Mouse (Mus musculus): ENCODE results near the gene Ngf.
A peak's percentile ranks its signal among the peaks of the same experiment; 100 is the strongest.

Ngf gene

DNA sequence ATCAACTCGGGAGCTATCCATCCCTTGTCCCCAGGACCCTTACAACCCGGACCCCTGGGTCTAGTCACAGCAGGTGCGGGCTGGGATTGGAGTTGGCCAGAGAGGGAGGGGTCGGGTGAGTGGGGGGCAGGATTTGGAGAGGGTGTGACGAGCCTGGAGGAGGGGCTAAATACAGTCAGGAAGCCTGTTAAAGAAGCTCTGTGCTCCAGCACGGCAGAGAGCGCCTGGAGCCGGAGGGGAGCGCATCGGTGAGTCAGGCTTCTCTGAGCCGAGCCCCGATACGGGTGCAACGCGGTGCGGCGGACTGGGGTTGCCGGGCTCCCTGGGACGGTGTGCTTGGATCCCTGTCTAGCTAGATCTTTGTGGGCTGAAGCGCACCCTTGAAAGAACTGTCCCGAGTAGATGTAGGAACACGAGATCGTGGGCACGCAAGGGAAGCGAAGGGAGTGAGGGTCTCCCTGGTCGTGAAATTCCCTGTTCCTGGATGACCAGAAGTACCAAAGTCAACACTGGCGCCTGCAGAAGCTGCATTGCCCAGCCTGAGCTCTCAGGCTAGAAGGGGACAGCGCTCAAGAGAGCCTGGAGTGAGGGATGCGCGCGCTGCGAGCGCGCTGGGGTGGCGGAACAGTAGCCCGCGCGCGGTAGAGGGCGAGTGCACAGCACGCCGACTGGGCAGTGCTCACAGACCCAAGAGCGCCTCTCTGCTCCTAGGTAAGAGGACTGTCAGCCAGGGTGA is at the start of gene Ngf:
Ngf (plus strand) TSS at position 207 of the 736 bp plus-strand sequence.
- no peak for DNase-seq (ENCODE audit: low read depth)

DNA sequence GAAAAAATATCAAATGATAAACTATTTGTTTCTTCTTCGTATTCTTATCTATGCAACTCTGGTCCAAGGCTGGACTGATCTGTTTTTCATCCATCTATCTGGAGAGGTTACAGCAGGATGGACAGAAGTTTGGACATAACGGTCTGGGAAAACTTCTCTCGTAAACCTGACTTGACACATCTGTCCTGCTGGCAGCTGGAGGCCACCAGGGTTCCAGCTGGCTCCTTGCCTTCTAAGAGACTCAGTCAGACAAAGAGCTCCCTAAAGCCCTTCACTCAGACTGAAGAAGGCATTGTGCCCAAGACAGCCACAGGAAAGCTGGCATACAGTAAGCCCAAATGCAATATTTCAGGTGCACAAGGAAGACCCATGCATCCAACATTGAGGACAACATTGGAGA is 24.2 kb upstream of the Ngf start:
- no peak for DNase-seq (ENCODE audit: low read depth)

DNA sequence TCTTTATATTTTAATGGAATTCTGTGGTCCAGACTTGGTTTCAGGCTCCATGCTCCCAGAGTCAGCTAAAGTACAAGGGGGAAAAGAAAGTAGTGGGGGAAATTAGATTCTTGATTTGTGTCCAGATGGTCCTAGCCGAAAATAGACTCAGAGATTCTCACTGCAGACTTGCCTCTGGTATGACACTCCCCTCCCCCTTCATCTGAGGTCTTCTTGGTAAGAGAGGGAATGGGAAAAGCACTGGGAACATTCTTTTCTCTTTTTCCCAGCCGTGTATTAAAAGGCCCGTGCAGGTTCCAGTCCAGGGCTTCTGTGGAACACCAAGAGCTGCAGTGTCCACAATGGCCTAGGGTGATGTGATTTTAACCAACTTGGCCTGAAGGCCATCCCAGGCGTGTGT is 23.0 kb upstream of the Ngf start:
- no peak for DNase-seq (ENCODE audit: low read depth)

DNA sequence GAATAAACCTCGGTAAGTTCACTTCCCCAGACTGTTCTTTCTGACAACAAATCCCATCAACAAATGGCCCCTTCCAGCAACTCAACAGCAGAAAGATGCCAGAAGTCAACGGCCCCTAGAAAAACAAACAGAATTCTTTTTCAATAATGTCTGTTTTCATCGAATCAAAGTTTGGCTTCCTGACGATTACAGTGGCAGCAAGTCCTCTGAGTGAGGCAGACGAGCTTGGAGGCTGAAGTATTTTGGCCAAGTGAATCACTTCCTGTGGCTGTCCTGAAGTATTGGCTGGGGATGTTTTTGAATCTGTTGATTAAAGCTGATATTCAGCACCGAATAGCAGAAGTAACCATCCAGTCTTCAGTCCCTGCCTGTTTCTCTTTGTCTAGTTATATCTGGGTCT is 15.2 kb upstream of the Ngf start:
- DNase-seq (ENCODE audit: low read depth): no peak

DNA sequence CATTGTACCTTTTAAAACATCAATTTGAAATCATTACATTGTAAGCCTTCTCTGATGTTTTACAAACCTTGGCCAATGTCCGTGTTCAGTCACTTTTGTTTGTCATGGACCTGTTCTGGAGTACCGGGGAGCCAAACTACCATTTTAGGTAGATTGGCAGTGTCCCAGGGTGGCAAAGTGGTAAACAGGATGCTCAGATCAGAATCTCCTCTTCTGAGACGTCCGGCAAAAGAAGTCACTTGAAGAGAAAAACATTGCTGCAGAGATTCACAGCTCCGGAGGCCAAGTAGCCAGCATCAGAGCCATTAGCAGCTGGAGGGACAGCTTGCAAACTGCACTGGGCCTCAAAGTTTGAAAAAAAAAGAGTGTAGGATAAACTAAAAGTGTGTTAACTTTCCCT is 9.2 kb upstream of the Ngf start:
- DNase-seq (ENCODE audit: low read depth): no peak

DNA sequence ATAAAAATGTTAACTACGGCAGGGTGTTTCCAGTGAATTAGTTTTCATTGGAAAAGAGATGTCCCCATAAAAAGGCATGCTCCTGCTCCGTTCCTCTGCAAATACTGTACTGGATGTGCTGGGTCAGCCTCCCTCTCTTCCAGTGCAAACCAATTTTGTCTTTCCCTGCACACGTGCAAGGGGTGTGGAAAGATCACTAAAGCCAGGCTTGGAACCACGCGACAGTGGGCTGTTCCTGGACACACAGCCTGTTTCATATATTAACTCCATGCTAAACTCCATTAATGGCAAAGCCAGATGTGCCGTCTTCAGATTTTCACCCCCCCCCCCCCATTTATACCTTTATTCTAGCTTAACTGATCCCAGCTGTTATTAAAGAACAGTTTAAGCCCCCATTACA is 8.7 kb upstream of the Ngf start:
- DNase-seq (ENCODE audit: low read depth): no peak

DNA sequence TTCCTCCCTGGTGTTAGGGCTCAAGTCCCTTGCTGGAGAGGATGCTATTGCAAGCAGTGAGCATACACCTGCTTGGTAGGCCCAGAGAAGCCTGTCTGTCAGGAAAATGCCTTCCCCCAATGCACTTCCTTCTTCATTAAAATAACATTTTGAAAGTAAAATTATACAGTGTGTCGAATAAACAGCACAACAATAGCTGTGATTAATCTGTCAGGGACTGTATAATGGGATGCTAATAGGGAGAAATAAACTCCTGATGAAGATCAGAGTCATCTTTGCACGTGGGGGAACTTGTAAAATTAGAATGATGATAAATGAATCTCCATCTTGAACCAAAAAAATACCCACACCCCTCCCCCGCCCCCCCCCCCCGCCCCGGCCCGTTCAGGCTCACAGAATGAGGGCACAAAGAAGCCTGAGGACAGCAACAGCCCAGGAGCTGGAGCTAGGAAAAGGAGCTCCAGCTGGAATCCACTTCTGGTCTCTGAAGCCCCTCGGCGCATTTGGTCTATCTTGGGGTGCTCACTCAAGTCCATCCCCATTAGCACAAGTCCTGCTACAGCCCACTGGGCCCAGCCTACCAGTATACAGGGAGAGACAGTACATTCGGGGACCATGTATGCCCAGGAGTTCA is 6.9 kb upstream of the Ngf start:
- DNase-seq (ENCODE audit: low read depth): no peak

DNA sequence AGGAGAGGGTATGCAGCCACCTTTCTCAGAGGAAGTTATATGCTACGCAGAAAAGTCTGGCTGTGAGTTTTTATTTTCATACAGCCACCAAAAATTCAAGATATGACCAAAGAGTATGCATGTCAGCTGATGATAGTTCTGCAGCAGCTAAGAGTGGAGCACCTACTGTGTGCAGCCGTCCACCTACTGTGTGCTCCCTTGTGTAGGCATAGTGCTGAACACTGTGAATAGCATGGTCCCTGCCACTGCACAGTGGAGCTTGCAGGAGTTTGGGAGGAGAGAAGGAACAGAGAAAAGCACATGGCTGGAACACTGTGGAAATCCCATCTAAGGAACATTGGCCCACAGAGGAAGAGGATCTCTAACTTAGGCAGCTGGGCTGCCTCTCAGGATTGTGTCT is 6.4 kb upstream of the Ngf start:
- no peak for DNase-seq (ENCODE audit: low read depth)

DNA sequence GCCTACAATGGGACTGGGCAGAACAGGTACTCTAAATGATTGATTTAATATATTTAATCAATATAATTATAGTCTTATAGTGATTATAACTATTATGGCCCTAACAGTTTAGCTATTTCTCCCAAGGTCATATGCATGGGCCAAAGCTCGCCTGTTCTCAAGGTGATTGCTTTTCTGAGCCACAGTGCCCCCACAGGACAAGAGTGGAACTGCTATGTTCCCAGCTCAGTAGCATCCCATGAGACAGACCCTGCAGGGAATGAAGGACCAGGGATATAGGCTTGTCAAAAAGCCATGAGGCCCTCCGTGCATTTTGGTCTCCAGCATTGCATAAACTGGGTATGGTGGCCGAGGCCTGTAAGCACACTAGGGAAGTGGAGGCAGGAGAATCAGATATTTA is 3.1 kb upstream of the Ngf start:
- DNase-seq (ENCODE audit: low read depth): peak; percentile 3

DNA sequence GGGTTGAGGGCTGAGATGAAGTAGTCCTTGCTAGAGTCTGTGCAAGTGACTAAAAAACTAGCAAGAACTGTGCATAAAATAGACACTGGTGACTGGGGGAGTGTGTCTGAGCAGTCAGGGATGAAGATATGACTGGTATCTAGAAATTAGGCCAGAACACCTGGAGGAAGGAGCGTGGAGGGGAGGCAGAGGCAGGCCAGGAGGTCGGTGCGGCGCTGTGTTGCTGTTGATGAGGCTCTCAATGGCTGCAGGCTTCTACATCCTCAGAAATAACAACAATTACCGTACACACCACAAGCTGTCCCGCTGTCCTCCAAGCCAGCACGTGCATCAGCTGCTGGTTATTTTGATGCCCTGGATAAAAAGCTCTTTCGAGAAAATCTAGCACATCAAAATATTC is 2.6 kb upstream of the Ngf start:
- no peak for DNase-seq (ENCODE audit: low read depth)

DNA sequence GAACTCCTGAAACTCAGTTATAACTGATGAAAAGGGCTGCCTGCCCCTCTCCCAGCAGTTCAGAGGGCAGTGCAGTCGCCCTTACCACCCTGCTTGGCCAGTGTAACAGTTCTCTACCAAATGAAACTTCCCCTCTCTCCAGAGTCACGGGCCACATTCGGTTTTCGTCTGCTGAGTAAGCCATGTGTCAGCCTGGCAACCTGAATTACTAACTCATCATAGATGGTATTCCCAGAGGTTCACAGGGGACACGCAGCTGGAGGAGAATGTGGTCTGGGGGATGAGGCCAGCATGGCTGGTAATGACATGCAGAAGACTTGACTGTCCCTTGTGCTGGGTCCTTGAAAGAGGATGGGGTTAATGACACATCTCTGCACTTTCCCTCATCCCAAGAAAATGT is 1.5 kb downstream of the Ngf start:
- DNase-seq (ENCODE audit: low read depth): no peak

DNA sequence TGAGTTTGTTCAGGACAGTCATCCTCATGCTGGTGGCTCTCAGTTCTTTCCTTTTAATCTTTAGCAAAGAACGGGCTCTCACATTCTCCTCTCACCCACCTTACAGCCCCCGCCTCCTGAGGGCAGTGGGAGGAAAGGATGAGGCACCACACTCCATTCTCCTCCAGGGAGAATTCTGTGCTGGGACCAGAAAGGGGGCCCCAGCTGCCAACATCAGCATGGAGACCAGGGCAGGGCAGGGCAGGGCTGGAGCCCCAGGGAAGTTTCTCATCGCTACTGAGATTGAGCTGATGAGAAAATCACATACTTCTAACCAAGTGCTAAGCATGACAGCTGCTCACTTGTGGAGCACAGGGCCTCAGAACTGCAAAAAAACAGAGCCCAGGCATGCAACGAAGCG is 2.1 kb downstream of the Ngf start:
- no peak for DNase-seq (ENCODE audit: low read depth)

DNA sequence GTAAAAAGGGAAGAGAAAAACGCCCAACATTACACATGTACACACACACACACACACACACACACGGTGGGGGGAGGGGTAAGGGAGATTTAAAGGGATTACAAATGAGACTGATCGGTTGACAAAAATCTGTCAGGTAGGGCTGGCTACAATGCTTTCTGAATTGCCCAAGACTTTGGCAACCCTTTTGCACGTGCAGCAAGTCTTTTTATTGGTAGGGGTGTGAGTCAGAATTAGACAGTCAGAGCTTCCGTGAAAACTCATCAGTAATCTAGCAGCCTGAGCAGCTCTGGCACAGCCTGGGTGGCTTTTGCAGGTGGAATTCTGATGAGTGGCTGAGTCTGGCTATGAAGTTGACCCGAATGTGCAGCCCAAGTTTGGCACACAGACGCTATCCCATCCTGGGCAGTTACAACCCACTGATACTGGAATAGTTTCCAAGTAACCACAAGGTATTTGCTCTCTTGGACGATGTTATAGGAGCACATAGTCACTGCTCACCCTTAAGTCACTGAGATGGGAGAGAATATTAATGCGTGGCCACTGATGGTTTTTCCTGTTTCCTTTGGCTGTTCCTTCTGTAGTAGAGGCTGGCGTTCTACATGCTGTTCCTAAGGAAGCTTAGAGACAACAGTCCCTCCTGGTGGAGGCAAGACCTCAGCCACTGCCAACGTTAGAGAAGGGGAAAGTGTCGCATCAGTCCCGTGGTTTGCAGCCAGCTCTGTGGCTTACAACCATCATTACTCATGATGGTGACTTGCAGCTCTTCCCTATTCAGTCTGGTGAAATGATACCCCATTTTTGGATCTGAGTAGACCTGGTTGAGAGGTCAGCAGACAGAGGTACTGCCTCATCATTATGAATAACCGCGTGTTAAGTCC is 4.8 kb downstream of the Ngf start:
- no peak for DNase-seq (ENCODE audit: low read depth)

DNA sequence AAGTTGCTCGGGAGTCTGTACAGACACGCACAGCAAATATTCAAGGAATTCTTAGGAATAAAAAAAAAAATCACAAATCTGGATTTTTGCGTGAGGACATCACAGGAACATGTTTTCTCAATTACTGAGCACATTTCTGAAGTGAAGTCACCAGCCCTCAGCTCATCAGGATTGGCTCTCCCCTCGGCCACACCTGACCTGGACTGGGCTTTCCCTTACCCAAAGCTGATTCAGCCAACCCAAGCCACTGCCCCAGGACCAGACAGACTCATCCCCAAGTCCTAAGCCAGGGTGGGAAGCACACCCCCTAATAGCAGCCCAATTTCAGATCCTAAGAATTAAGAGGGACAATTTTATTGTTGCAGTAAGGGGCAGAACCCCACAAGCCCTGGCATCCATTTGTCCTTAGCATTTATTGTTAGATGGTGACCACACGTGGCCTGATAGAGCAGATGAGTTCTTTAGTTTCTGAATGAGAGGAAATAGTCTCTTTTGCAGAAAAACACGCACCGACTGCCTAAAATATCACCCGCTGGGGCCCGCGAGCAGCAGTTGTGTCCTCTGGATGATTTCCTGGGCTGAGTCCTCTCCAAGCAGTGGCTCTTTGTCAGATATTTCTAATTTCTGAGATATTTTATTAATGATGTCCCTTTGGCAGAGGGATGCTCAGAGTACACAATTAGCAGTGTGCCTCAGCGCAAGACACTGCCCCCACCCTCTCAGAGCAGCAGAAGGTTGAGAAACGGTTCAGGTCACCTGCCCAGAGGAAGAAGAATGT is 8.4 kb downstream of the Ngf start:
- no peak for DNase-seq (ENCODE audit: low read depth)

DNA sequence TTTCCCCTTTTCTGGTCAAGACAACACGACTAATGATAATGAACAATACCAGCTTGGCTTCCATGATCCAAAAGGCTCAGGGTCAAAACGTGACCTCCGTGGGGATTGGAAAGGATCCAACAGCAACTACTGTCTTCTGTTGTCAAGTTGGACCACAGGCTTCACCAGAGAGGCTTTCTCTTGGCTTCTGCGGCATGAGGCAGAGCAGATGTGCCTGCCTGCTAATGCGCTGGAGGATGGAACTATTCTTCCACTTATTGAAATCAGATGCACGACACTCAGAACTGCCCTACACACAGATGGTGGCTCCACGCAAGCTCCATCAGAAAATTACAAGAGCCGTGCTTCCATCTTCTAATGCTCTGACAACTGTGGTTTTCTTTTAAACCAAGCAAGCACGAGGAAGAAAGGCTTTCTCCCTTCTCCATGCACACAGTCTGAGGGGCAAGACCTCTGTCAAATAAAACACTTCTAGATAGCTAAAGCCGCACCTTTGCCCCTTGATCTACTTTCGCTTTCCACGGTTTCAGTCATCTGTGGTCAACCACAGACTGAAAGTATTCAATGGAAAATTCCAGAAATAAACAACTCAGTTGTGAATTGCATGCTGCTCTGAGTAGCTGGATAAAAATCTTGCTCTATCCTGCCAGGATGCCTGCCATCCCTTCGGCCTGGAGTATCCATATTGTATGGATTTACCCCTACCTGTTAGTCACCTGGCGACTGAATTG is 20.8 kb downstream of the Ngf start:
- no peak for DNase-seq (ENCODE audit: low read depth)

DNA sequence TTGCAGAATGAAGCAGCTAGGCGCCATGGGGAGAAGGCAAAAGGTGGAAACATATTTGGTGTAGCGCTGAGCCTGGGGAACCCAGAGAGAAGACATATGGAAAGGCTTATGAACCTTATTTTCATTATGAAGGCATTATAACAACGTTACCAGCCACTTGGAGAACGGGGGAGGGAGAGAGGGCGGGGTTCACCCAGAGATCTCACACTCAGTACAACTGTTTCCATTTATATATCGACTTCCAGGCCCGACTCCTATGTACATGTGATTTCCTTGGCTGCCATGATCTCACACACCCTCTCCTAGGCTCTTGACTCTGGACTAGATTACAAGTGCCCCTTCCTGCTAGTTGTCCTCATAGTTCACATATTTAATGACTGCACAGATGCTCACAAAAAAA is 28.4 kb downstream of the Ngf start:
- DNase-seq (ENCODE audit: low read depth): no peak

DNA sequence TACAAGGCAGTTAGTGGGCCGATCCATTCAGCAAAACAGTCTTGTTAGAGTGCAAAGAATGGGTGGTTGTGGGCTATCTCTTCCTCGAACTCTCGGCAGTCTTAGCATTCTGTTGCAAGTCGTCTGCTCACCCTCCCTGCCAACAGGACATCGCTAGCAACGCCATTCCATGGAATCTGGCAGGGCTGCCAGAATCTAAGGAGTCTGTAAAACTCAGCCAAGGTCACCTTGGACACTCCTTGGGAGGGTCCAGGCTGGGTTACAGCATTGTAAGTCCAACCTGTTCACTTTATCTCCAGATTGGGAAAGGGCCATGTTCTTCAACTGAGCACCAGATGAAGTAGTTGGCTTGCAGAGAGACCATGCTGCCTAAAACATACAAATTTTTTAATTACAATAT is 29.2 kb downstream of the Ngf start:
- no peak for DNase-seq (ENCODE audit: low read depth)

DNA sequence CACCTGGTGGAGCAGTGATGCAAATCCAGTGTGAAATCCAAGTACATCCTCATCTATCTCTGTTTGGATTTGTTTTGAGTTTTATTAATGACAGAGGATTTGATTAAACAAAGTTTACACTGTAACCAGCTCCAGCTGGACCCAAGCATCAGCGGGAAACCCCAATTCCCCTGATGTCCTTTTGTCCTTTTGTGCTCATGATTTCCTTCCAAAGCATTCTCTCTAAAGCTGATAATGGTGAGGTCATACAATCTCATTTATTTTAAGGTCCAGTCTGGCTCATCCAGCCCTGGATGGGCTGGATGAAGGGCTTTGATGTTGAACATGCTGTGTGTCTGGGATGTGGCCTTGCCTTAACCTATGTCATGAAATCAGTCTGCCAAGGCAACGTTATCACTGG is 30.3 kb downstream of the Ngf start:
- DNase-seq (ENCODE audit: low read depth): no peak

DNA sequence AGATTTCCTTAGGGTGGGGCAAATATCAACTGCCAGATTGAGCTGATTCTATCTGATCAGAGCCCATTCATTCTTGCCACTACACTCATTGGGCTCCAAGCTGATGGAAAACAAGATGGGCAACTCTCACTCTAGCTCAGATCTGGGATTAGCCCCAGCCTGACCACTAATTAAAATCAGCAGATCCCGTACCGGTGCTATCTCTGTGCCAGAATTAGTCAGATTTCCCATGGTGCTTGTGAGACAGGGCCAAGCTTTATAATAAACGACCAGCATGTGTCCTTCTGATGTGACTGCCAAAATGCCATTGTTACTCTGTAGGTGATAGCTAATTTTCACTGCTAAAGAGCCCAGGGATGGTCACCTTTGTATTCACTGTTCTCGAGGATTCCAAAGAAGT is 31.5 kb downstream of the Ngf start:
- no peak for DNase-seq (ENCODE audit: low read depth)

DNA sequence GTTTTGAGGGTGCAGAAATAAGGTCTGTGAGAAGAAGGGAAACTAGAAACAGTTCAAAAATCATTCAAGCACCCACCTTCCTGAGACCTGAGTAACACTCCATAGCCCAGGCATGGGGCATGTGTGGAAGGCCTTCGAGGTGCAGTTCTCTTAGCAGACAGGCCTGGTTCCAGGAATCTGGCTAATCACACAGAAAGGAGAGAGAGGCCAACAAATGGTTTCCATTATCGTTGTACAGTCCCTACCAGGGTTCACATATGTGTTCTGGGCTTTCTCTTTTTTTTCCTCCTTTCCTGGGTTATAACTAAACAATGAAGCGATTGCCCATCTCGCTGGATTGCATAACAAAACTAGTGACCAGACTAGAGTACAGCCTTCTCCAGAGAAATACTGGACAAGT is 35.4 kb downstream of the Ngf start:
- DNase-seq (ENCODE audit: low read depth): no peak

DNA sequence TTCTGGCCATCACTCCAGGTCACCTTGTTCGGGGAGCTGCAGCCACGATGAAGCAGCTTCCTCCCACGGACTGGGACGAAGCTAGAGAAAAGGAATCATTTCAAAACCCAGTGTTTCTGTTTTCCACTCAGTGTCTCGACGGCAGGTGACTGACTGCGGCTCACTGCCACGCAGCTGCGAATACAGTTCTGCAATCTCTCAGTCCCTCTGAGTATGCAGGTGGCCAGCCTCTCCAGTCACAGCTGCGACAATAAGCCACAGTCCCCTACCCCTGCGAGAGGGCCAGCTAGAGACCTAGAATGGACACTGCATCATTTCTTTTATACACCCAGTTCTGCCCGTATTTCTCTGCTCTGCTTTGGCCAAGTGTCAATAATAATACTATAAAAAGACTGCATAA is 36.3 kb downstream of the Ngf start:
- no peak for DNase-seq (ENCODE audit: low read depth)

Measured in c-Kit-positive CD71-positive TER-119-negative erythroid progenitor cells, embryonic 14.5 days (primary cell).